ENCODE assay signal across 8 mouse cellular contexts in the genomic region with DNA sequence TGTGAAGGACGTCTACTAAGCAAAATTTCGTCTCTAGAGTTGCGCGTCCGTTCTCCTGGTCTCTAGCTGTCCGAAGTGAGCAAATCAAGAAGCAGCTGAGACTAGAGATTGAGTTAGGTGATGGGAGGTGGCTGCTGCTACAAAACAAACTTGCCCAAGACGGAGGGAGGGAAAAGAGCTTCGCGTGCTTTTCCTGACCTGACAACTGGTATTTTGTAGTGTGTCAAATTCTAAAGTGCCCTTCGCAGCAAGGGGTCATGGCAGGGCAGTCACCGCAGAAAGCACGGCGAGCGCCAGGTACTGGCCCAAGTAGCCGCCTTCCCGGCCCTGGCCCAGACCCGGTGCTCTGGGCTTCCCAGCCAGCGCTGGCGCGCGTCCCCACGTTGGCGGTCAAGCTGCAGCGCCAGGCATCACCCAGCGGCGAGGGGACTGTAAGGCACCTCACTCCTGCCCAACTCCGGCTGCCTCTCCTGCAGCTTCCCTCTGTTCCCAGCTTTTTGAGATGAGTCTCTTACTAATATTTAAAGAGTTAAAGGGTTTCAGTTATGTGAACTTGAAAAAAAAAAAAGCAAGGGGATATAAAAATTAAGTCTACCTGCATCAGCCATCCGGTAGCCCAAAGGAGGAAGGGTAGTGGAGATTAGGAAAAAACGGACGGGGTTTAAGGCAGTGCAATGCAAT.
DNase-seq lines count a peak whose midpoint lies in the region; ATAC-seq and TF ChIP-seq lines count a peak whose summit lies in the region.

No protein-coding gene starts in this region.

- H3K27ac ChIP-seq in hindbrain, postnatal 0 days: peak overlapping the region; percentile 93

- peaks cover 5% of the 10 kb centered on the region for H3K4me1 ChIP-seq in hindbrain, postnatal 0 days (ENCODE audit: insufficient read depth, low read length)

- no peaks in the 10 kb centered on the region for H3K9me3 ChIP-seq in hindbrain, postnatal 0 days (ENCODE audit: low read length)

- H3K4me2 ChIP-seq in hindbrain, postnatal 0 days (ENCODE audit: low read depth, low read length): peak overlapping the region; percentile 93

- peaks cover 10% of the 10 kb centered on the region for H3K36me3 ChIP-seq in hindbrain, postnatal 0 days (ENCODE audit: insufficient read depth, low read length)

- under 1% methylated on average over 30 of the region's 30 CpGs for WGBS in hindbrain, postnatal 0 days

- no peaks in the 10 kb centered on the region for H3K27me3 ChIP-seq in hindbrain, postnatal 0 days (ENCODE audit: insufficient read depth, low read length)

- peak overlapping the region; percentile 76 for H3K4me3 ChIP-seq in hindbrain, postnatal 0 days (ENCODE audit: low read length)

- ATAC-seq in hindbrain, postnatal 0 days: peak; percentile 64
- peak; percentile 67 for ATAC-seq in megakaryocyte-erythroid progenitor cell, adult 5-6 weeks (replicated peaks; ENCODE audit: low FRiP score, low TSS enrichment, poor library complexity, severe bottlenecking)

- peak; percentile 77 for TF ChIP-seq CTCF in hindbrain, postnatal 0 days (IDR thresholded peaks at IDR 0.05; ENCODE audit: low read depth)

- intact Hi-C loops in left cerebral cortex, postnatal 25 days (cut with DNase I): loop anchor here (1.0 to 5.0 kb wide), 6 partner anchors 110 to 466 kb away; no protein-coding TSS in a partner anchor

- H3K9ac ChIP-seq in hindbrain, postnatal 0 days (replicated peaks; ENCODE audit: low read length): peak overlapping the region; percentile 38

- peak; percentile 87 for DNase-seq in adipocyte (ENCODE audit: low spot score)
- DNase-seq in cerebellum, postnatal 36 days: peak; percentile 84 to 90
- peak; percentile 88 to 92 for DNase-seq in gastrocnemius, adult 8-10 months (ENCODE audit: low spot score in 2 of 2)
- DNase-seq in hindbrain, postnatal 0 days (ENCODE audit: low spot score): peak; percentile 89
- peak; percentile 78 to 83 for DNase-seq in left cerebral cortex, postnatal 25 days (ENCODE audit: low spot score in 2 of 2)
- DNase-seq in right cerebral cortex, postnatal 4 days: peak; percentile 77
- peak; percentile 72 for DNase-seq in yolk sac, embryonic 10.5 days (ENCODE audit: low spot score)

Comparison
In these comparisons a context has a peak if more than half of its experiments do, and no peak if none do; other contexts are left out.
1. Peak in every context shown above with its lines: DNase-seq, ATAC-seq, H3K4me3 ChIP-seq and H3K27ac ChIP-seq.